Mouse (Mus musculus): ENCODE measurements at regions not wholly inside any gene's neighbourhood (a gene's known extent, or its start where the extent isn't known, plus 50 kb on each side); places are given as distances from the start of the nearest gene placed in this dataset.

DNA sequence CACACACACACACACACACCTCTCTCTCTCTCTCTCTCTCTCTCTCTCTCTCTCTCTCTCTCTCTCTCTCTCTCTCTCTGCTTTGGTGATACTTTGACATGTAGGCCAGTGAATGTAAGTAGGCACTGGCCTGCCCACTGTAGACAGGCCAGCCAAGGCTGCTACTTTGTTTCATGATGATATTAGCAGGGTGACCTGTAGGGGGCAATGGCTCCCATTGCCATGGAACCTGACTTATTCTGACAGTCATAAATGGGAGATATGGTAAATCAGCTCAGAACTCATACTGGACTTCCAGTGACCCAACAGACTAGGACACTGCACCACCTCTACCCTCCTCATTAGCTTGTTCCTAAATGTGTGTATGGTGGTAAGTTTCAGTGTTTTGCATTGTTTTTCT, 235.0 kb upstream of the Gm10192 start:
- H3K4me3 ChIP-seq (ENCODE audit: low read depth, low read length): no peak overlapping the region
- no peak overlapping the region for H3K9ac ChIP-seq (ENCODE audit: low read depth, low read length)
- no peak for ATAC-seq (replicated peaks; ENCODE audit: insufficient number of reproducible peaks, low FRiP score, low TSS enrichment)
- H3K4me1 ChIP-seq (ENCODE audit: control insufficient read depth, insufficient read depth, low read length): no peaks in the 10 kb centered on the region
- no peaks in the 10 kb centered on the region for H3K9me3 ChIP-seq (replicated peaks; ENCODE audit: control insufficient read depth, low read length)
- no peak overlapping the region for H3K27ac ChIP-seq (ENCODE audit: low read depth, low read length)
- H3K4me2 ChIP-seq: no peak overlapping the region
- H3K36me3 ChIP-seq (ENCODE audit: control insufficient read depth, insufficient read depth, low read length): no peaks in the 10 kb centered on the region
- H3K27me3 ChIP-seq (ENCODE audit: control insufficient read depth, insufficient read depth, low read length): no peaks in the 10 kb centered on the region

- ATAC-seq (replicated peaks; ENCODE audit: insufficient number of reproducible peaks, low FRiP score, low TSS enrichment): no peak
- no peaks in the 10 kb centered on the region for H3K9me3 ChIP-seq (replicated peaks; ENCODE audit: control insufficient read depth, low read length)
- 87% methylated on average over 7 of the region's 7 CpGs for WGBS (ENCODE audit: insufficient replicate concordance)
These were observed 225.8 kb upstream of the Gm10192 start for GRCm38 (mm10) chr4:97408633-97409296.

GRCm38 (mm10) chr4:97394697-97395280, 211.8 kb upstream of the Gm10192 start:
- no peak overlapping the region for H3K9ac ChIP-seq (ENCODE audit: low read depth, low read length)
- 73% methylated on average over 3 of the region's 3 CpGs for WGBS (ENCODE audit: insufficient replicate concordance)

More at GRCm38 (mm10) chr4:97408633-97409296, 225.8 kb upstream of the Gm10192 start:
- Histone ChIP-seq H3K27me3 (ENCODE audit: control insufficient read depth, insufficient read depth, low read length) (no peaks in the 10 kb centered on the region), H3K36me3 (ENCODE audit: control insufficient read depth, insufficient read depth, low read length) (no peaks in the 10 kb centered on the region), H3K4me2 (no peak overlapping the region), H3K4me1 (ENCODE audit: control insufficient read depth, insufficient read depth, low read length) (no peaks in the 10 kb centered on the region), H3K9ac (ENCODE audit: low read depth, low read length) (no peak overlapping the region), H3K27ac (ENCODE audit: low read depth, low read length) (no peak overlapping the region), H3K4me3 (ENCODE audit: low read depth, low read length) (no peak overlapping the region)

GRCm38 (mm10) chr4:97381084-97381483, 198.1 kb upstream of the Gm10192 start:
- Histone ChIP-seq H3K9ac (ENCODE audit: low read depth, low read length) (no peak overlapping the region), H3K36me3 (ENCODE audit: control insufficient read depth, insufficient read depth, low read length) (no peaks in the 10 kb centered on the region), H3K27me3 (ENCODE audit: control insufficient read depth, insufficient read depth, low read length) (no peaks in the 10 kb centered on the region), H3K4me1 (ENCODE audit: control insufficient read depth, insufficient read depth, low read length) (no peaks in the 10 kb centered on the region), H3K4me3 (ENCODE audit: low read depth, low read length) (no peak overlapping the region), H3K9me3 (replicated peaks; ENCODE audit: control insufficient read depth, low read length) (no peaks in the 10 kb centered on the region), H3K27ac (ENCODE audit: low read depth, low read length) (no peak overlapping the region), H3K4me2 (no peak overlapping the region)
- WGBS (ENCODE audit: insufficient replicate concordance): 57% methylated on average over 3 of the region's 3 CpGs
- ATAC-seq (replicated peaks; ENCODE audit: insufficient number of reproducible peaks, low FRiP score, low TSS enrichment): no peak

More at GRCm38 (mm10) chr4:97394697-97395280, 211.8 kb upstream of the Gm10192 start:
- Histone ChIP-seq H3K36me3 (ENCODE audit: control insufficient read depth, insufficient read depth, low read length) (no peaks in the 10 kb centered on the region), H3K27me3 (ENCODE audit: control insufficient read depth, insufficient read depth, low read length) (no peaks in the 10 kb centered on the region), H3K9me3 (replicated peaks; ENCODE audit: control insufficient read depth, low read length) (no peaks in the 10 kb centered on the region), H3K4me1 (ENCODE audit: control insufficient read depth, insufficient read depth, low read length) (no peaks in the 10 kb centered on the region), H3K4me3 (ENCODE audit: low read depth, low read length) (no peak overlapping the region), H3K4me2 (no peak overlapping the region), H3K27ac (ENCODE audit: low read depth, low read length) (no peak overlapping the region)
- no peak for ATAC-seq (replicated peaks; ENCODE audit: insufficient number of reproducible peaks, low FRiP score, low TSS enrichment)

DNA sequence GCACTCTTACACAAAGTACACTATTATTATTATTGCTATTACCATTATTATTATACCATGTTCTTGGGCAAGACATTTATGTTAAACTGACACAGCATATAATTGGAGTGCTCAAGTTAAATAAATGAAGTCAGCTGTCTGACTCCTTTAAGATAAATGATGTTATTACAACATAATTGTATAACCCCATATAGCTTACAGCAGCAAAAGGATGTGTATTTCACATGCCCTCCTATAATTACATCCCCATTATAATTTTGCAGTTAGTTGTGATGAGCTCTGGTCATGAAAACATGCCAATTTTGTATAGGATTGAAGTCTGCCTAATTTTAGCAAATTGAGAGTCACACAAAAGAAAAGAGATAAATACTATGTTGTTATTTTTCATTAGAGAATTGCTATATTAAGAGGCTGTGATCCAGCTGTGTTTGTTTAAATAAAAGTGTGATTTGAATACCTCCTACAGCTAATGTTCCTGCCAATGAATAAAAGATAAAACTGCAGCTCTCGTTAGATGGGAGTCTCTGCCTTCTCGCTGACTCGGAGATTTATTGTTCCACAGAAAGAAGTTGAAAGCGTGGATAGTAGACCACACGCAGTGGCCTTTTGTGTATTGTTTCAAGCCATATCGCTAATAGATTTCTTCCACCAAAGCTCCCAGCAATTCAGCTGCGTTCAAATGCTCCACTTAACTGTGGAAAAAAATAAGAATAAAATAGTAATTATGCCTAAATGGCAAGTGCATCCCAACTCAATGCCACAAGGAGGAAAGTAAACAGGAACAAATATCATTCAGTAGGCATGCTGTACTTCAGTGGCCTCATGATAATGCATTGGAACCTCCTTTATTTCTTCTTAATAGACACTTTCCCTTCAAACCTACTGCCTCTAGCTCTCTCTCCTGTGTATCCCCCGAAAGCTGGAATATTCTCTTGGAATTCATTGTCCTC, 194.9 kb upstream of the Gm10192 start:
- Histone ChIP-seq H3K36me3 (ENCODE audit: control insufficient read depth, insufficient read depth, low read length) (no peaks in the 10 kb centered on the region), H3K9me3 (replicated peaks; ENCODE audit: control insufficient read depth, low read length) (no peaks in the 10 kb centered on the region), H3K4me1 (ENCODE audit: control insufficient read depth, insufficient read depth, low read length) (no peaks in the 10 kb centered on the region), H3K4me2 (no peak overlapping the region), H3K9ac (ENCODE audit: low read depth, low read length) (no peak overlapping the region), H3K27me3 (ENCODE audit: control insufficient read depth, insufficient read depth, low read length) (no peaks in the 10 kb centered on the region), H3K27ac (ENCODE audit: low read depth, low read length) (no peak overlapping the region), H3K4me3 (ENCODE audit: low read depth, low read length) (no peak overlapping the region)
- 75% methylated on average over 8 of the region's 8 CpGs for whole genome bisulfite sequencing (ENCODE audit: insufficient replicate concordance)
- no peak for ATAC-seq (replicated peaks; ENCODE audit: insufficient number of reproducible peaks, low FRiP score, low TSS enrichment)

- Histone ChIP-seq H3K27me3 (ENCODE audit: control insufficient read depth, insufficient read depth, low read length) (no peaks in the 10 kb centered on the region), H3K27ac (ENCODE audit: low read depth, low read length) (no peak overlapping the region), H3K4me3 (ENCODE audit: low read depth, low read length) (no peak overlapping the region), H3K4me1 (ENCODE audit: control insufficient read depth, insufficient read depth, low read length) (no peaks in the 10 kb centered on the region), H3K36me3 (ENCODE audit: control insufficient read depth, insufficient read depth, low read length) (no peaks in the 10 kb centered on the region), H3K4me2 (no peak overlapping the region), H3K9ac (ENCODE audit: low read depth, low read length) (no peak overlapping the region), H3K9me3 (replicated peaks; ENCODE audit: control insufficient read depth, low read length) (no peaks in the 10 kb centered on the region)
- 74% methylated on average over 2 of the region's 2 CpGs for WGBS (ENCODE audit: insufficient replicate concordance)
- ATAC-seq (replicated peaks; ENCODE audit: insufficient number of reproducible peaks, low FRiP score, low TSS enrichment): no peak
These were observed 177.5 kb upstream of the Gm10192 start for GRCm38 (mm10) chr4:97360473-97360872.

- no peak overlapping the region for H3K4me3 ChIP-seq (ENCODE audit: low read depth, low read length)
- no peaks in the 10 kb centered on the region for H3K9me3 ChIP-seq (replicated peaks; ENCODE audit: control insufficient read depth, low read length)
- WGBS (ENCODE audit: insufficient replicate concordance): 79% methylated on average over 1 of the region's 1 CpGs
- no peak overlapping the region for H3K9ac ChIP-seq (ENCODE audit: low read depth, low read length)
- ATAC-seq (replicated peaks; ENCODE audit: insufficient number of reproducible peaks, low FRiP score, low TSS enrichment): no peak
- H3K27me3 ChIP-seq (ENCODE audit: control insufficient read depth, insufficient read depth, low read length): no peaks in the 10 kb centered on the region
- no peaks in the 10 kb centered on the region for H3K36me3 ChIP-seq (ENCODE audit: control insufficient read depth, insufficient read depth, low read length)
- no peak overlapping the region for H3K4me2 ChIP-seq
- no peaks in the 10 kb centered on the region for H3K4me1 ChIP-seq (ENCODE audit: control insufficient read depth, insufficient read depth, low read length)
- H3K27ac ChIP-seq (ENCODE audit: low read depth, low read length): no peak overlapping the region
These were observed 175.0 kb upstream of the Gm10192 start for GRCm38 (mm10) chr4:97357958-97358357.

DNA sequence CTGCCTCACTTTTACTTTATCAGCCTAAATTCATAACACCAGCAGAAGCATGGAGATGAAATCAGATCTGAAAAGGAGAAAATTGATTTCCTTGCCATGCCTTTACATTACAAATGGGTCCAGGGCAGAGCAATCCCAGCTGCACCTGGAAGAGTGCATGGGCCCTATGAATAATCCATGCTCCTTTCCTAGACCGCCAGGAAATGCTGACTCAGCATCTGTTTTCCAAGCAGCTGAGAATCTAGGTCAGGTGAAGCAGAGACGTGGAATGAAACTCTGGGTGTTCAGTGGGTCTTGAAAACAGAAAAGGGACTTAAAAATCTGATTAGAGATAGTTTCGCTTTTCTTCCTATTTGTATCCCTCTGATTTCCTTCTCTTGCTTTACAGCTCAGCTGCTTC, 163.8 kb upstream of the Gm10192 start:
- no peaks in the 10 kb centered on the region for H3K9me3 ChIP-seq (replicated peaks; ENCODE audit: control insufficient read depth, low read length)
- WGBS (ENCODE audit: insufficient replicate concordance): 60% methylated on average over 3 of the region's 3 CpGs
- no peaks in the 10 kb centered on the region for H3K36me3 ChIP-seq (ENCODE audit: control insufficient read depth, insufficient read depth, low read length)
- H3K4me3 ChIP-seq (ENCODE audit: low read depth, low read length): no peak overlapping the region
- H3K27me3 ChIP-seq (ENCODE audit: control insufficient read depth, insufficient read depth, low read length): no peaks in the 10 kb centered on the region
- H3K4me1 ChIP-seq (ENCODE audit: control insufficient read depth, insufficient read depth, low read length): no peaks in the 10 kb centered on the region
- no peak overlapping the region for H3K4me2 ChIP-seq
- no peak overlapping the region for H3K27ac ChIP-seq (ENCODE audit: low read depth, low read length)
- H3K9ac ChIP-seq (ENCODE audit: low read depth, low read length): no peak overlapping the region
- no peak for ATAC-seq (replicated peaks; ENCODE audit: insufficient number of reproducible peaks, low FRiP score, low TSS enrichment)
